Comparison of ENCODE assay signal across 18 mouse cellular contexts in genomic region chr19:36471325-36471724, GRCm38 (mm10).
"Had no signal": no experiment of that assay in that cellular context is flagged by ENCODE, and none has a peak within 500 bp of the region (broad histone marks: within the 10 kb centered on the region; RNA-seq: fewer than 3 reads in every experiment).

No protein-coding gene starts in this region.

- H3K9ac ChIP-seq: liver, embryonic 14.5 days; lung, embryonic 14.5 days; midbrain, embryonic 12.5 days; neural tube, embryonic 13.5 days; neural tube, embryonic 15.5 days; stomach, embryonic 15.5 days had no signal

- H3K4me1 ChIP-seq: midbrain, embryonic 10.5 days; midbrain, embryonic 12.5 days; neural tube, embryonic 13.5 days; neural tube, embryonic 15.5 days; stomach, embryonic 15.5 days had no signal

- H3K27me3 ChIP-seq: midbrain, embryonic 12.5 days; neural tube, embryonic 13.5 days; neural tube, embryonic 15.5 days; stomach, embryonic 15.5 days had no signal

- H3K4me3 ChIP-seq: midbrain, embryonic 10.5 days; midbrain, embryonic 12.5 days; myocyte; neural tube, embryonic 13.5 days; neural tube, embryonic 15.5 days; stomach, embryonic 15.5 days had no signal

- H3K36me3 ChIP-seq: midbrain, embryonic 10.5 days; midbrain, embryonic 12.5 days; neural tube, embryonic 13.5 days; neural tube, embryonic 15.5 days; stomach, embryonic 15.5 days had no signal

- DNase-seq: lung, adult 18-20 months; lung, embryonic 14.5 days; lung, postnatal 10 days; lung, postnatal 4 days; midbrain, embryonic 14.5 days; right cerebral cortex, postnatal 25 days; thymus, adult 18-20 months; thymus, postnatal 14 days; thymus, postnatal 36 days had no signal

- H3K4me2 ChIP-seq: lung, embryonic 14.5 days; midbrain, embryonic 12.5 days; neural tube, embryonic 13.5 days; neural tube, embryonic 15.5 days; stomach, embryonic 15.5 days had no signal

- H3K27ac ChIP-seq: liver, embryonic 14.5 days; midbrain, embryonic 10.5 days; midbrain, embryonic 12.5 days; neural tube, embryonic 13.5 days; neural tube, embryonic 15.5 days; stomach, embryonic 15.5 days; stomach, postnatal 0 days had no signal

- ATAC-seq: midbrain, embryonic 16.5 days had no signal

- H3K9me3 ChIP-seq: midbrain, embryonic 10.5 days; midbrain, embryonic 12.5 days; neural tube, embryonic 13.5 days; neural tube, embryonic 15.5 days; stomach, embryonic 15.5 days had no signal
